Mouse (Mus musculus): ENCODE data around the gene Hlcs.

DNA sequence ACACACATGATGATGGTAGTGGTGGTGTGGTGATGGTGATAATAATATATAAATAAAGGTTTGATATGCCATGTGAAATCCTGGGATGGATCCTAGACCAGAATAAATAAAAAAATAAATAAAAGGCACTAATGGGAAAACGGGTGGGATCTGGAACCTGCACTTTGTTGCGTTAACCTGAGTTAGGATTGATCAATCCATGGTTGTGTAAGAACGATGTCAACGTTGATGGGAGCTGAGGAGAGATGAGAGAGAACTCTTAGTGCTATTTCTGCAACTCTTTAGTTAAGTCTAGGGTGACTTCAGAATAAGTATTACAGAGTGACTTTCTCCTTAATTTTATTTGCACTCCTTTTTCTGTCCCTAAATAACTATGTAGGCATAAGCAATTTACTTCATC lies 12.2 kb downstream of the Hlcs start:
- TF ChIP-seq CTCF (IDR thresholded peaks at IDR 0.05; ENCODE audit: control insufficient read depth, insufficient read depth, low read length) (no peak), POLR2A (IDR thresholded peaks at IDR 0.05; ENCODE audit: borderline replicate concordance, control insufficient read depth, low read depth, low read length) (no peak)

Data from bone marrow, adult 2 months (tissue).